Mouse (Mus musculus): Measurements from ENCODE around the gene Prkra. TPM values are rescaled to one million over a fixed set of nuclear protein-coding genes. Genes with fewer than 3 reads are reported as not detected.

Gene Prkra
- polyA plus RNA-seq, 1 experiment from 2014 or later: 31.8 TPM

DNA sequence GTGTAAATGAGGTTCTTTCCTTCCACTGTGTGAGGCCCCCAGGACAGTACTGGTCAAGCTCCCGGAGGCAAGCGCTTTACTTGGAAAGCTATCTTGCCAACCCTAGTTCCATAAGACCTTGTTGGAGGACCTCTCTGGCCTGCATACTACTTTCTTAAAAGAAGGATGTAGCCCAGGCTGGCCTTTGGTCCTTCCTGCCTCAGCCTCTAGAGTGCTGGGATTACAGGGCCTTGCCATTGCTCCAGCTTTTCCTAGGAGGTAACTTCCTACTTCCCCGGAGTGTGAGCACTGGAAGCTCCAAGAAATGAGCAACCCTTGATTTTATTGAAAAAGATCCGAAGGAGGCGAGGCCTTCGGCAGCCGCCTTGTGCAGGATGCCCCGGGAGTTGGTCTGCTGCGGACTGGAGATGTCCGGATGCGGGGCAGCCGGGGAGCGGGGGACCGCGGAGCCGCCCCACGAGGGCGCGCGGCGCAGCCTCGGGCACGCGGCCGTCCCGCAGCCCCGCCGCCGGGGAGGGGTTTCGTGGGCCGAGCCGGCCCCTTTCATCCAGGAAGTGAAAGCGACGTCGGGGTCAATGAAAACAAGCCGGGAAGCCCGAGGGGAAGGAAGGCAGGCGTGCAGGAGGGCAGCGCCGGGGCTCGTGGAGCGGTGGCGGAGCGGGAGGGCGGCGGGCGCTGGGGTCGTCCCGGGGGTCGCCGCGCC lies 27.1 kb upstream of the Prkra start, which contains the start of gene Plekha3:
Plekha3 (plus strand) TSS at position 557 of the 703 bp plus-strand sequence.
- Histone ChIP-seq H3K4me1 (peaks cover 40% of the 10 kb centered on the region), H3K9ac (peak within 1 kb of the TSS; percentile 93), H3K4me2 (peak within 1 kb of the TSS; percentile 83), H3K4me3 (peak within 1 kb of the TSS; percentile 96), H3K36me3 (peaks cover 11% of the 10 kb centered on the region), H3K27ac (replicated peaks) (peak within 1 kb of the TSS; percentile 85), H3K27me3 (replicated peaks) (no peaks in the 10 kb centered on the region), H3K9me3 (no peaks in the 10 kb centered on the region)
- ATAC-seq (ENCODE audit: extremely low read depth, insufficient number of reproducible peaks, low FRiP score, low TSS enrichment): peak; percentile 76
- WGBS: 5% methylated on average over 48 of the region's 52 CpGs

- Histone ChIP-seq H3K4me2 (peak overlapping the region; percentile 76), H3K9ac (peak overlapping the region; percentile 84), H3K9me3 (no peaks in the 10 kb centered on the region), H3K27me3 (replicated peaks) (no peaks in the 10 kb centered on the region), H3K4me3 (peak overlapping the region; percentile 59), H3K27ac (replicated peaks) (peak overlapping the region; percentile 79), H3K4me1 (peaks cover 37% of the 10 kb centered on the region), H3K36me3 (peaks cover 4% of the 10 kb centered on the region)
- 31% methylated on average over 7 of the region's 7 CpGs for WGBS
- ATAC-seq (ENCODE audit: extremely low read depth, insufficient number of reproducible peaks, low FRiP score, low TSS enrichment): no peak
Measured at GRCm38 (mm10) chr2:76673472-76674081, 25.8 kb upstream of the Prkra start.

- peak within 1 kb of the TSS; percentile 79 for H3K27ac ChIP-seq (replicated peaks)
- no peaks in the 10 kb centered on the region for H3K9me3 ChIP-seq
- H3K9ac ChIP-seq: peak within 1 kb of the TSS; percentile 84
- under 1% methylated on average over 17 of the region's 17 CpGs for WGBS
- H3K4me2 ChIP-seq: peak within 1 kb of the TSS; percentile 76
- peak within 1 kb of the TSS; percentile 59 for H3K4me3 ChIP-seq
- peaks cover 37% of the 10 kb centered on the region for H3K4me1 ChIP-seq
- H3K27me3 ChIP-seq (replicated peaks): no peaks in the 10 kb centered on the region
- ATAC-seq (ENCODE audit: extremely low read depth, insufficient number of reproducible peaks, low FRiP score, low TSS enrichment): peak; percentile 85
- no peaks in the 10 kb centered on the region; the same call in 1 of the 2 replicates for H3K36me3 ChIP-seq
Measured at GRCm38 (mm10) chr2:76672966-76673392, 25.2 kb upstream of the Prkra start, which contains the start of gene Fkbp7. TSS of gene Fkbp7 (minus strand) at chr2:76673116.

DNA sequence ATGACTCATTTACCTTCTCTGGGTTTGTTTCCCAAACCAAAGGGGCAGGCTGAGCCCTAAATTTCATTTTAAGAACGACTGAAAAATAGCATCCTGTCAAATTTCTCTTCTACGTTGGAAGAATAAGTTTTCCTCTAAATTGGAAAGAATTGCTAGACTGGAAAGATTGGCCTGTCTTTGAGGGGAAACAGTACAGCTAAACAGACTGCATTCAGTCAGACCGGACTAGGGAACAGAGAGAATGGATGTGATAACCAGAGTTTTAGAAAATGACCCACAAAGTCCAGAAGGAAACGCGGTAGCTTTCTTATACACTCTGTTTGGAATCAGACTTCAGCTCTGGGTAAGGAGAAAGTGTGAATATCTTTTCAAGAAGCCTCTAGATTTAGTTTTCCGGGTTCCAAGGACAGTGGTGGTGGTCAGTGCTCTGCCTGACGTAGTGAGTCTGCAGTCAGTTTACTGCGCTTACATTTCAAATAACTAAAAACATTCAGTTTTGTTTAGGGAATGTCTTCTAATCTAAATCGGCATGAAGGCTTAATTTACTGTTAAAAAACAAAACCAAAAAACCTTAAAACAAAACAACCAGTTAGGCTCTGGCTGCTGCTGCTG lies 24.4 kb upstream of the Prkra start:
- H3K27me3 ChIP-seq (replicated peaks): no peaks in the 10 kb centered on the region
- H3K4me2 ChIP-seq: peak overlapping the region; percentile 76
- no peaks in the 10 kb centered on the region for H3K9me3 ChIP-seq
- peaks cover 3% of the 10 kb centered on the region for H3K36me3 ChIP-seq
- H3K4me3 ChIP-seq: peak overlapping the region; percentile 59
- H3K4me1 ChIP-seq: peaks cover 40% of the 10 kb centered on the region
- no peak for ATAC-seq (ENCODE audit: extremely low read depth, insufficient number of reproducible peaks, low FRiP score, low TSS enrichment)
- peak overlapping the region; percentile 84 for H3K9ac ChIP-seq
- H3K27ac ChIP-seq (replicated peaks): peak overlapping the region; percentile 79
- WGBS: 27% methylated on average over 9 of the region's 9 CpGs

DNA sequence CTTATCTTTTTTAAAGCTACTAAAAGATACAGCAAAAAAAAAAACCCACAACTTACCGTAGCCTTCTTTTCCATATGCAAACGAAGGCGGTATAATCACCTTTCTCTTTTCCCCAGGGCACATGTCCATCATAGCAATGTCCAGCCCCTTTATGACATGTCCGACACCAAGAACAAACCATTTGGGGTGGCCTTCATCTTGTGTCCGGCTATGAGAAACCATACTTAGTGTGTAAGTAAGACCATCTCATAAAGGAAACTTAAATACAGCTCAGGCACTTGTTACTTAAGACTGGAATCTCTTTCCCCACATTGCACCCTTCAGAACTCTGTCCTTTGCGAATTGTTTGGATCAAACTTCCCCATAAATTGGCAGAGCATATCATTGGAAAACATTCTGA lies 23.8 kb upstream of the Prkra start:
- H3K4me2 ChIP-seq: peak overlapping the region; percentile 76
- H3K4me1 ChIP-seq: peaks cover 40% of the 10 kb centered on the region
- H3K9me3 ChIP-seq: no peaks in the 10 kb centered on the region
- peaks cover 9% of the 10 kb centered on the region for H3K36me3 ChIP-seq
- peak overlapping the region; percentile 79 for H3K27ac ChIP-seq (replicated peaks)
- H3K4me3 ChIP-seq: peak overlapping the region; percentile 59
- ATAC-seq (ENCODE audit: extremely low read depth, insufficient number of reproducible peaks, low FRiP score, low TSS enrichment): no peak
- 87% methylated on average over 6 of the region's 6 CpGs for WGBS
- H3K27me3 ChIP-seq (replicated peaks): no peaks in the 10 kb centered on the region
- peak overlapping the region; percentile 84 for H3K9ac ChIP-seq

DNA sequence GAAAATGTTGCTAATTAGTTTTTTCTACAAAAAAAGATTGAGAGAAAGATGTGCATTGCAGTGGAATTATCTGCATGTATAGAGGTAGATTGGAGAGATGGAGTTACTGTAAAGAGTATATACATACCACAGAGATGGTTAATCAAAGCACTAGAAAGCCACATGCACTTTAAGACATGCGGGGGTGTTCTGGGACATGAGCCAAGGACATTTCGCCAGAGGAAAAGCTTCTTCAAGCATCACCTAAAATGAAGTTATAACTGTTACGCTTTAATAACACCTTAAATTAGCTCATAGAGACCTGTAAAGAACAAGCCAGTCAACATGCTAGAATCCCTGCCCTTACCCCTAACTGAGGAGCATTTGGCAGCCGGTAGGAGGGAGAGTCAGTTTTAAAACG lies 19.4 kb upstream of the Prkra start:
- 55% methylated on average over 5 of the region's 5 CpGs for WGBS

GRCm38 (mm10) chr2:76665531-76665930 lies 17.7 kb upstream of the Prkra start:
- Histone ChIP-seq H3K4me2 (no peak overlapping the region), H3K9me3 (no peaks in the 10 kb centered on the region), H3K4me1 (peaks cover 7% of the 10 kb centered on the region; the same call in 1 of the 2 replicates), H3K9ac (no peak overlapping the region), H3K27me3 (replicated peaks) (no peaks in the 10 kb centered on the region), H3K36me3 (peaks cover 54% of the 10 kb centered on the region), H3K4me3 (no peak overlapping the region), H3K27ac (replicated peaks) (no peak overlapping the region)
- ATAC-seq (ENCODE audit: extremely low read depth, insufficient number of reproducible peaks, low FRiP score, low TSS enrichment): no peak
- WGBS: 90% methylated on average over 7 of the region's 7 CpGs

More for the DNA sequence above, 19.4 kb upstream of the Prkra start:
- Histone ChIP-seq H3K27ac (replicated peaks) (no peak overlapping the region), H3K9me3 (no peaks in the 10 kb centered on the region), H3K4me2 (no peak overlapping the region), H3K9ac (no peak overlapping the region), H3K27me3 (replicated peaks) (no peaks in the 10 kb centered on the region), H3K36me3 (peaks cover 46% of the 10 kb centered on the region), H3K4me3 (no peak overlapping the region), H3K4me1 (peaks cover 14% of the 10 kb centered on the region)
- ATAC-seq (ENCODE audit: extremely low read depth, insufficient number of reproducible peaks, low FRiP score, low TSS enrichment): no peak

DNA sequence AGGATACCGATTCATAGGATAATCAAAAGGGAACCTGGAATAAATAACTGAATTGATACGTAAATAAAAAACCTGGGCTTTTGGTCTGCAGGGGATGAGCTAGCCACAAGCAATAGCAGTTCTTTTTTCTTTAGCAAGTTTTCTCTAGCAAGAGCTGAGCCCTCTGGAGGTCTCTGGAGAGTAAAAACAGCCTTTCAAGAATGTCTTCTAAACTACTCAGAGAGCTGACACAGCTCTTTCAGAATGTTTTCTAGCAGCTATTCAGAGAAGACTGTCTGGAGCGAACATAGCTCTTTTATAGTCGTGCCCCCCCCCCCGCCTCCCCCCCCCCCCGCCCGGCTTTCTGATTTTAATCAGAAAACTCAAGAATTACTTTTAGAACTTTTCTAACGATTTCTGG lies 11.6 kb upstream of the Prkra start:
- no peaks in the 10 kb centered on the region for H3K9me3 ChIP-seq
- no peak overlapping the region for H3K27ac ChIP-seq (replicated peaks)
- H3K4me3 ChIP-seq: no peak overlapping the region
- 51% methylated on average over 6 of the region's 8 CpGs for WGBS
- H3K9ac ChIP-seq: no peak overlapping the region
- ATAC-seq (ENCODE audit: extremely low read depth, insufficient number of reproducible peaks, low FRiP score, low TSS enrichment): no peak
- H3K27me3 ChIP-seq (replicated peaks): 0 out of 2 replicates have a peak, but pooled peaks cover 4% of the 10 kb centered on the region
- H3K4me2 ChIP-seq: no peak overlapping the region
- H3K4me1 ChIP-seq: no peaks in the 10 kb centered on the region
- H3K36me3 ChIP-seq: peaks cover 29% of the 10 kb centered on the region

- Histone ChIP-seq H3K4me2 (no peak overlapping the region), H3K4me3 (no peak overlapping the region), H3K36me3 (peaks cover 21% of the 10 kb centered on the region), H3K9me3 (no peaks in the 10 kb centered on the region), H3K9ac (no peak overlapping the region), H3K27ac (replicated peaks) (no peak overlapping the region), H3K27me3 (replicated peaks) (0 out of 2 replicates have a peak, but pooled peaks cover 4% of the 10 kb centered on the region), H3K4me1 (no peaks in the 10 kb centered on the region)
- 73% methylated on average over 13 of the region's 13 CpGs for WGBS
- ATAC-seq (ENCODE audit: extremely low read depth, insufficient number of reproducible peaks, low FRiP score, low TSS enrichment): no peak
Measured at GRCm38 (mm10) chr2:76658551-76658950, 10.7 kb upstream of the Prkra start.

DNA sequence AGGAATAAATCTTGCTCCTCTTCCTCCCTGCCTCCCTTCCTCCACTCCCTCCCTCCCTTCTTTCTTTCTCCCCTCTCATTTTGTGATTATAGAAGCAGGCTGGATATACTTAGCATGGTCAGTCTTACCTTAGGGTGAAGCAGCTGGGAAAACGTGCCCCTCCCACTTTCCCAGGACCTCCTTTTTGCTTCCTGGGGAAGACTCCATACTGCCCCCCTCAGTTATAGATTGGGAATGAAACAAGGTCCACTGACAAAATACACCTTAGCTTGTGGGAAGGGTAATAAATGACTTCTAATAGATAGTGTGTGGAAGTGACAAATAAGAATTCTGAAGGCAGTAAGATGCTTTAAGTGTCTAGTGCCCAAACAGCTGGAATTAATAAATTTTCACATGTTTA lies 8.2 kb upstream of the Prkra start:
- no peaks in the 10 kb centered on the region for H3K4me1 ChIP-seq
- WGBS: 4% methylated on average over 1 of the region's 1 CpGs
- no peaks in the 10 kb centered on the region for H3K36me3 ChIP-seq

DNA sequence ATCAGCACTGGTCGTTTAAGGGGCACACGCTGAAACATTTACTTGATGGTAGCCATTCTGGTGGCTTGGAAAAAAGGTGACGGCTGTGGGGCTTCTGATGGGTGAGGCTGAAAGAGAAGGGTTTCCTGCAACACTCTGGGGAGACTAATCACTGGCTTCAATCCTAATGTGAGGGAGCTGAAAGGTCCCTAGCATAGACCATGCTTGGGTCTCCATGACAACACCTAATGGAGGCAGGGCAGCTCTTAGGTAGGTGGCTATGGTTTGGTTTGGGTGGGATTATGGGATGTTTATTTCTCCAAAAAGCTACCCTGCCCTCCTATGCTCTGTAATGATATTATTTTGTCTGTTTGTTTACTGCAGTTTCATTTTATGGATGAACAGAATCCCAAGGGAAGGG lies 7.6 kb upstream of the Prkra start:
- 61% methylated on average over 3 of the region's 3 CpGs for WGBS
- Histone ChIP-seq H3K36me3 (no peaks in the 10 kb centered on the region), H3K4me3 (no peak overlapping the region)

More for the DNA sequence above, 8.2 kb upstream of the Prkra start:
- Histone ChIP-seq H3K4me3 (no peak overlapping the region), H3K27ac (replicated peaks) (no peak overlapping the region), H3K9me3 (no peaks in the 10 kb centered on the region), H3K9ac (no peak overlapping the region), H3K27me3 (replicated peaks) (0 out of 2 replicates have a peak, but pooled peaks cover 4% of the 10 kb centered on the region), H3K4me2 (no peak overlapping the region)
- ATAC-seq (ENCODE audit: extremely low read depth, insufficient number of reproducible peaks, low FRiP score, low TSS enrichment): no peak

More for the DNA sequence above, 7.6 kb upstream of the Prkra start:
- H3K4me2 ChIP-seq: no peak overlapping the region
- H3K27me3 ChIP-seq (replicated peaks): 0 out of 2 replicates have a peak, but pooled peaks cover 4% of the 10 kb centered on the region
- H3K9me3 ChIP-seq: no peaks in the 10 kb centered on the region
- no peak overlapping the region for H3K9ac ChIP-seq
- H3K27ac ChIP-seq (replicated peaks): no peak overlapping the region
- no peaks in the 10 kb centered on the region for H3K4me1 ChIP-seq
- no peak for ATAC-seq (ENCODE audit: extremely low read depth, insufficient number of reproducible peaks, low FRiP score, low TSS enrichment)
